Comparison of ENCODE assay signal across 27 mouse cellular contexts in genomic region chr8:88150910-88151371, GRCm38 (mm10). TPM values are rescaled to one million over a fixed set of nuclear protein-coding genes. Genes with fewer than 3 reads are reported as not detected.
DNase-seq lines count a peak whose midpoint lies in the region; ATAC-seq lines count a peak whose summit lies in the region.
"Had no signal": no experiment of that assay in that cellular context is flagged by ENCODE, and none has a peak within 500 bp of the region (broad histone marks: within the 10 kb centered on the region; RNA-seq: fewer than 3 reads in every experiment).

No protein-coding gene starts in this region.

- H3K9ac ChIP-seq in kidney, embryonic 15.5 days, result no peak overlapping the region
- H3K9ac ChIP-seq: embryonic facial prominence, embryonic 13.5 days; hindbrain, embryonic 12.5 days; liver, postnatal 0 days; neural tube, embryonic 13.5 days; stomach, embryonic 15.5 days had no signal

- no peak overlapping the region for H3K4me2 ChIP-seq in kidney, embryonic 15.5 days
- H3K4me2 ChIP-seq: embryonic facial prominence, embryonic 13.5 days; hindbrain, embryonic 12.5 days; neural tube, embryonic 13.5 days; stomach, embryonic 15.5 days had no signal

- no peak overlapping the region for H3K4me3 ChIP-seq in kidney, embryonic 15.5 days (replicated peaks)
- H3K4me3 ChIP-seq: embryonic facial prominence, embryonic 13.5 days; hindbrain, embryonic 12.5 days; midbrain, embryonic 10.5 days; myocyte; neural tube, embryonic 13.5 days; stomach, embryonic 15.5 days had no signal

- no peaks in the 10 kb centered on the region for H3K4me1 ChIP-seq in kidney, embryonic 15.5 days
- H3K4me1 ChIP-seq: embryonic facial prominence, embryonic 13.5 days; hindbrain, embryonic 12.5 days; midbrain, embryonic 10.5 days; neural tube, embryonic 13.5 days; stomach, embryonic 15.5 days had no signal

- WGBS in kidney, embryonic 15.5 days, result 96% methylated on average over 6 of the region's 6 CpGs

- peaks cover 85% of the 10 kb centered on the region for H3K36me3 ChIP-seq in kidney, embryonic 15.5 days

- no peaks in the 10 kb centered on the region for H3K9me3 ChIP-seq in kidney, embryonic 15.5 days (replicated peaks)
- H3K9me3 ChIP-seq: embryonic facial prominence, embryonic 13.5 days; hindbrain, embryonic 12.5 days; midbrain, embryonic 10.5 days; neural tube, embryonic 13.5 days; stomach, embryonic 15.5 days had no signal

- H3K27ac ChIP-seq in kidney, embryonic 15.5 days, result no peak overlapping the region
- H3K27ac ChIP-seq: embryonic facial prominence, embryonic 13.5 days; hindbrain, embryonic 12.5 days; midbrain, embryonic 10.5 days; neural tube, embryonic 13.5 days; stomach, embryonic 15.5 days had no signal

- peak; percentile 9 to 40 for DNase-seq in layer of hippocampus, adult 18-20 months (ENCODE audit: low spot score in 2 of 2)
- no peak for DNase-seq in layer of hippocampus, adult 8-10 months (ENCODE audit: low spot score in 2 of 2)
- DNase-seq in right cerebral cortex, postnatal 25 days, result peak; percentile 33
- DNase-seq in right cerebral cortex, postnatal 14 days, result no peak
- peak; percentile 44 for DNase-seq in telencephalon, adult 2 months (ENCODE audit: low read depth, low spot score)
- no peak for DNase-seq in adrenal gland, adult 18-20 months (ENCODE audit: low spot score in 2 of 2)
- DNase-seq: adrenal gland, postnatal 14 days; cerebellum, adult 8-10 months; cerebellum, postnatal 36 days; embryo, embryonic 11 days; gastrocnemius, postnatal 36 days; kidney, postnatal 36 days; liver, postnatal 0 days; thymus, adult 18-20 months; thymus, postnatal 4 days had no signal

- peak; percentile 98 for ATAC-seq in inflammation-experienced regulatory T-cells, adult 6 months
- no peak for ATAC-seq in kidney, embryonic 15.5 days (replicated peaks; ENCODE audit: low FRiP score)
- ATAC-seq: forebrain, embryonic 14.5 days; intestine, embryonic 16.5 days; liver, postnatal 0 days; lung, postnatal 0 days; midbrain, embryonic 16.5 days had no signal

- H3K27me3 ChIP-seq in kidney, embryonic 15.5 days, result no peaks in the 10 kb centered on the region
- H3K27me3 ChIP-seq: embryonic facial prominence, embryonic 13.5 days; hindbrain, embryonic 12.5 days; neural tube, embryonic 13.5 days; stomach, embryonic 15.5 days had no signal

RNA-seq across cellular contexts. Expression of gene Heatr3, which starts 13.3 kb away (rescaled TPM):
- total RNA-seq in layer of hippocampus, adult 18-20 months (2021), result 10 to 100 TPM; 24.7 to 24.9 TPM
- total RNA-seq in layer of hippocampus, adult 8-10 months (2022), result 10 to 100 TPM; 27.0 to 35.1 (median 31.1) TPM
- 10 to 100 TPM; 15.1 to 26.5 (median 17.6) TPM for polyA plus RNA-seq in inflammation-experienced regulatory T-cells, adult 6 months (2017; shearing (Covaris generic))
- total RNA-seq in adrenal gland, adult 18-20 months (2021), result 10 to 100 TPM; 29.5 to 36.5 TPM
- polyA plus RNA-seq in kidney, embryonic 15.5 days (2015; fragmentation: Nextera tagmentation; extraction: Ambion mirVana), result 47.2 and 51.0 TPM in 2 replicates

RNA-seq across cellular contexts. Expression of gene Cnep1r1, which starts 32.4 kb away (rescaled TPM):
- total RNA-seq in layer of hippocampus, adult 18-20 months (2021), result 10 to 100 TPM; 32.2 to 34.0 TPM
- total RNA-seq in layer of hippocampus, adult 8-10 months (2022), result 10 to 100 TPM; 30.2 to 41.1 (median 35.5) TPM
- polyA plus RNA-seq in inflammation-experienced regulatory T-cells, adult 6 months (2017; shearing (Covaris generic)), result 10 to 100 TPM; 22.4 to 28.6 (median 25.0) TPM
- 10 to 100 TPM; 33.3 to 35.7 TPM for total RNA-seq in adrenal gland, adult 18-20 months (2021)
- 59.5 and 60.6 TPM in 2 replicates for polyA plus RNA-seq in kidney, embryonic 15.5 days (2015; fragmentation: Nextera tagmentation; extraction: Ambion mirVana)

RNA-seq across cellular contexts. Expression of gene Tent4b, which starts 48.1 kb away (rescaled TPM):
- 10 to 100 TPM; 39.1 to 39.6 TPM for total RNA-seq in layer of hippocampus, adult 18-20 months (2021)
- 10 to 100 TPM; 33.6 to 42.9 (median 36.6) TPM for total RNA-seq in layer of hippocampus, adult 8-10 months (2022)
- 10 to 100 TPM in 2 of 3 experiments, 1 to 10 TPM in 1; 9.6 to 15.0 (median 10.2) TPM for polyA plus RNA-seq in inflammation-experienced regulatory T-cells, adult 6 months (2017; shearing (Covaris generic))
- 10 to 100 TPM; 30.2 to 31.4 TPM for total RNA-seq in adrenal gland, adult 18-20 months (2021)
- 8.5 and 8.9 TPM in 2 replicates for polyA plus RNA-seq in kidney, embryonic 15.5 days (2015; fragmentation: Nextera tagmentation; extraction: Ambion mirVana)

Comparison
In these comparisons a context has a peak if more than half of its experiments do, and no peak if none do; other contexts are left out.
1. DNase-seq: peak in layer of hippocampus, adult 18-20 months (2 of 2), right cerebral cortex, postnatal 25 days (single experiment) and telencephalon, adult 2 months (single experiment); none in layer of hippocampus, adult 8-10 months (0 of 2), right cerebral cortex, postnatal 14 days (single experiment) and adrenal gland, adult 18-20 months (0 of 2).